Mouse (Mus musculus): ENCODE measurements around the gene Alg12. TPM values are rescaled to one million over a fixed set of nuclear protein-coding genes. Genes with fewer than 3 reads are reported as not detected.
"Not testable (repeated sequence)": the region's sequence is repeated elsewhere in the genome, so short reads cannot be mapped to it uniquely, and the experiment has no call there.

Alg12 gene
- total RNA-seq, 2 experiments from 2014 or later = 9.2 to 12.0 TPM

- not testable (repeated sequence) for DNase-seq (ENCODE audit: low spot score in 2 of 2)
Measured at GRCm38 (mm10) chr15:88794729-88795128, 24.4 kb downstream of the Alg12 start.

GRCm38 (mm10) chr15:88792140-88792850, 26.8 kb downstream of the Alg12 start:
- no peak for DNase-seq (ENCODE audit: low spot score in 2 of 2)

DNA sequence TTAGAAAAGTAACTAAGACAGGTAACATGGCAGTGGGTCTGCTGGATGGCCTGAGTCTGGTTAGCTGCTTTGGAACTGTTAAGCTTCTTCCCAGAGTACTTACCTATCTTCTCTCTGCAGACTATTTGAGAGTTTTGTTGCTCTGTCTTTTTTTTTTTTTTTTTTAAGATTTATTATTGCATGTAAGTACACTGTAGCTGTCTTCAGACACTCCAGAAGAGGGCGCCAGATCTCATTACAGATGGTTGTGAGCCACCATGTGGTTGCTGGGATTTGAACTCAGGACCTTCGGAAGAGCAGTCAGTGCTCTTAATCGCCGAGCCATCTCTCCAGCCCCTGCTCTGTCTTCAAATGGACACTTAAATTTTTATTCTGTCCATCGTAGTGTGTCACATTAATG, 44.5 kb downstream of the Alg12 start:
- DNase-seq (ENCODE audit: low spot score in 2 of 2) = not testable (repeated sequence)

DNA sequence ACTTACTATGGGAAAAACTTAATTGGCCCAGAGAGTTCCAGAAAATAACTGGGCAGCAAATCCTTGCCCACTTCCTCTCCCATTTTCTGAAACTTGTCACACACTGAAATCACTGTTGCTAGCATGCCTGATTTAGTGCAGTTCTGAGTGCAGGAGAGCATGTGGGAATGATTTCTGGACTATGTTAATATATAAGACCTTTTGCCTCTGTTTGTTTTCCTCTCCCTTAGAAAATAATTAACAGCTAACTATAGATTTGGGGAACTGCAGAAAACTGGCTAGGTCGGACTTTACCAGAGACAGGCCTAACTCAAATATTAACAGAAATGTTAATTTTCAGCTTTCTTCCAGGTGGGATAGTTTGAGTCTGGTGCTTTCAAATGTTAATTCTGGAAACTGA, 50.6 kb downstream of the Alg12 start:
- DNase-seq (ENCODE audit: low spot score in 2 of 2) = no peak

DNA sequence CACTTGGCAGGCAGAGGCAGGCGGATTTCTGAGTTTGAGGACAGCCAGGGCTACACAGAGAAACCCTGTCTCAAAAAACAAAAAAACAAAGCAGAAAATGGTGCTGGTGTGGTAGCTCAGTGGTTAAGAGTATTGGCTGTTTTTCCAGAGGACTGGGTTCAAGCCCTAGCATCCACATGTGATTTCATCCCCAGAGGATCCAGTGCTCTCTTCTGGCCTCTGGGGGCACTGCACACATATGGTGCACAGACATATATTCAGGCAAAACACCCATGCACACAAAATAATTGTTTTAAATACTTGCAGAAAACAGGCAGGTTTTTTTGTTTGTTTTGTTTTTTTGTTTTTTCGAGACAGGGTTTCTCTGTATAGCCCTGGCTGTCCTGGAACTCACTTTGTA, 53.0 kb downstream of the Alg12 start:
- not testable (repeated sequence) for DNase-seq (ENCODE audit: low spot score in 2 of 2)

GRCm38 (mm10) chr15:88761551-88761950, 57.6 kb downstream of the Alg12 start:
- no peak for DNase-seq (ENCODE audit: low spot score in 2 of 2)

- no peak for DNase-seq (ENCODE audit: low spot score in 2 of 2)
Measured at GRCm38 (mm10) chr15:88758061-88758460, 61.1 kb downstream of the Alg12 start.

GRCm38 (mm10) chr15:88755761-88756160, 63.4 kb downstream of the Alg12 start:
- no peak for DNase-seq (ENCODE audit: low spot score in 2 of 2)

Other genes starting within 250 kb of the Alg12 start
- not detected for gene Zdhhc25, start 219.0 kb downstream of the Alg12 start, total RNA-seq (2021)
- 10 to 100 TPM; 50.1 to 50.2 TPM for gene Brd1, start 85.1 kb downstream of the Alg12 start, total RNA-seq (2021)
- gene Zbed4, start 67.7 kb downstream of the Alg12 start, total RNA-seq (2021) = 10 to 100 TPM; 12.9 to 13.5 TPM
- gene Creld2, start 328 bp upstream of the Alg12 start, total RNA-seq (2021) = 10 to 100 TPM; 17.3 to 26.1 TPM
- gene Pim3, start 42.9 kb upstream of the Alg12 start, total RNA-seq (2021) = 10 to 100 TPM; 40.8 to 48.4 TPM
- gene Ttll8, start 135.1 kb upstream of the Alg12 start, total RNA-seq (2021) = 1 to 10 TPM; 2.0 to 2.9 TPM
- gene Mlc1, start 159.7 kb upstream of the Alg12 start, total RNA-seq (2021) = 100 to 1,000 TPM; 132 to 137 TPM
- not detected for gene Mov10l1, start 163.6 kb upstream of the Alg12 start, total RNA-seq (2021)
- 100 to 1,000 TPM; 131 to 143 TPM for gene Panx2, start 240.4 kb upstream of the Alg12 start, total RNA-seq (2021)

Measured in layer of hippocampus, postnatal 14 days (tissue).